Mouse (Mus musculus) intestine, postnatal 0 days (tissue): ENCODE measurements at regions not wholly inside any gene's neighbourhood (a gene's known extent, or its start where the extent isn't known, plus 50 kb on each side); places are given as distances from the start of the nearest gene placed in this dataset.

Experiments
- ATAC-seq: fragments of 200-750 bp; cut with Nextera tagmentation; 2 replicates; pipeline ENCODE4 v1.8.0; 2017; ENCODE audit warnings: mild to moderate bottlenecking, moderate TSS enrichment, moderate library complexity
- H3K27ac ChIP-seq: fragments of 300-500 bp; sonication (generic); 2 replicates; pipeline ENCODE4 v1.5.1; 2014; ENCODE audit warnings: mild to moderate bottlenecking, low read depth, low read length, moderate library complexity
- H3K27me3 ChIP-seq: fragments of 300-500 bp; sonication (generic); replicated peaks from 2 replicates; pipeline ENCODE4 v1.6.1; 2014; ENCODE audit warnings: low read length, mixed read lengths; ENCODE audit not compliant: control insufficient read depth, insufficient read depth
- H3K36me3 ChIP-seq: fragments of 300-500 bp; sonication (generic); 2 replicates; pipeline ENCODE4 v1.6.1; 2014; ENCODE audit warnings: mild to moderate bottlenecking, moderate library complexity; ENCODE audit not compliant: control insufficient read depth, insufficient read depth
- H3K4me1 ChIP-seq: fragments of 300-500 bp; sonication (generic); replicated peaks from 2 replicates; pipeline ENCODE4 v1.6.1; 2014; ENCODE audit warnings: antibody characterized with exemption, low read length, mixed read lengths; ENCODE audit not compliant: control insufficient read depth, insufficient read depth
- H3K4me2 ChIP-seq: fragments of 300-500 bp; sonication (generic); replicated peaks from 2 replicates; pipeline ENCODE4 v1.6.1; 2014; ENCODE audit warnings: low read depth, mild to moderate bottlenecking, moderate library complexity
- H3K4me3 ChIP-seq: fragments of 300-500 bp; sonication (generic); 2 replicates; pipeline ENCODE4 v1.5.1; 2014; ENCODE audit warnings: low read depth, low read length
- H3K9ac ChIP-seq: fragments of 300-500 bp; sonication (generic); 2 replicates; pipeline ENCODE4 v1.6.1; 2014; ENCODE audit warnings: mild to moderate bottlenecking, low read depth, low read length
- H3K9me3 ChIP-seq: fragments of 300-500 bp; sonication (generic); 2 replicates; pipeline ENCODE4 v1.6.1; 2016; ENCODE audit warnings: mixed run types; ENCODE audit not compliant: control insufficient read depth
- CTCF ChIP-seq: sonication (generic); IDR thresholded peaks from 2 replicates; pipeline ENCODE4 v1.5.1; 2016; ENCODE audit warnings: low read depth, mild to moderate bottlenecking, control low read depth, antibody characterized with exemption, moderate library complexity
- WGBS: fragments of 180-500 bp; shearing (Covaris S2); extraction: QIAGEN DNeasy Blood & Tissue Kit; methylation state at CpG from one replicate; pipeline ENCODE4 v1.1.7; 2014; 5-methylcytosine and 5-hydroxymethylcytosine counted together

DNA sequence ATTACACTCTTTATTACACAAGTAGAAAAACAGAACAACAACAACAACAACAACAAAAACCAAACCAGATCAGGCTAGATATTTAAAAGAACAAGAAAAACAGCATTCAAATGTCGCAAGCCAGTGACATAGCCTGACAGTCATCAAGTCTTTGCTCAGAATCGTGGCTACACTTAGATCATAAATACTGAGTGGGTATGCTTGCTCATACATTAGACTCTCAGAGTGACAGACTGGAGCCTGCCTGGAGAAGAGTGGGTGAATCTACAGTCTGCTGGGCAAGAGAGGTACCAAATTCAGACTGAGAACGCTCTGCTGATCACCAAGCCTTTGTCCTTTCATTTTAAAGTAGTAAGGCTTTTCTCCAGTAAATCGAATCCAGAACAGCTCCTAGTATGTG lies 202.4 kb upstream of the Cnr1 start:
- ATAC-seq = no peak

DNA sequence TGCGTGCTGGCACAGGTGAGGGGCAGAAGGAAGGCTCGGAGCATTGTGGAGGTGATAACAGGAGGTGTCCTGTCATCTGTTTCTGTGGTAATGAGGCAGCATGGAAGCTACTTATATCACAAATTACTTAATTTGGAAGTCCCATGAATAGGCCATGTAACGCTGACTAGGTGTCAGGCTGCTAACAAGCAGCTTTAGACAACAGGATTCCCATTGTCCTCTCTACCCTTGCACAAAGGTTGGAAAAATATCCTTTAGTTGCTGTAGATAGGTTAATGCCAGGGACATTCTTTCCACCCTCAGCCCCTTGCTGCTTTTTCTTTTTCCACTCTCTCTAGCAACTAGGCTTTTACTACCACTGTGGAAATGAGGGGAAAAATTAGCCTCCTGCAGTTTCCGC lies 192.6 kb upstream of the Cnr1 start:
- WGBS = 83% methylated on average over 4 of the region's 4 CpGs

More for the DNA sequence above, 202.4 kb upstream of the Cnr1 start:
- no peaks in the 10 kb centered on the region for H3K27me3 ChIP-seq
- H3K4me1 ChIP-seq = no peaks in the 10 kb centered on the region
- H3K9me3 ChIP-seq = no peaks in the 10 kb centered on the region
- H3K4me3 ChIP-seq = no peak overlapping the region
- H3K27ac ChIP-seq = no peak overlapping the region
- no peaks in the 10 kb centered on the region for H3K36me3 ChIP-seq
- H3K4me2 ChIP-seq = no peak overlapping the region
- TF ChIP-seq CTCF = no peak
- 88% methylated on average over 4 of the region's 4 CpGs for WGBS
- no peak overlapping the region for H3K9ac ChIP-seq

DNA sequence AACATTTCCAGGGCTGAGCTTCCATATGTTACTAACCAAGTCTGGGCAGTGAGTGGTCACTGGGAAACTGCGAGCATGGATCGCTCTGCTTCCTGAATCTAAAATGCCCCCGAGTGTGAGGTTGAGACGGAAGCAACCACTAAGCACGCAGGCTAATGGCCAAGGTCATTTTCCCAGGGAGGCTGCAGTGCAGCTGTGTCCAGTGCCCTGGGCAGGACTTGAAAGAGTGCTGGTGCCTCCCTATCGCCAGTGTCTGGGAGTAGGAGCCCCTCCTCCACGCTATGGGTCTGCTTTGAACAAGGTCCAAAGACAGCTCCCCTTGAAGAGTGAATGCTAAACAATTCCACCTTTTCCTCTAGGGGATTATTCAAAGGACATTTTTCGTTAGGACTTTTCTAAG lies 189.5 kb upstream of the Cnr1 start:
- H3K27ac ChIP-seq = no peak overlapping the region
- H3K4me2 ChIP-seq = no peak overlapping the region
- no peak overlapping the region for H3K9ac ChIP-seq
- 58% methylated on average over 8 of the region's 8 CpGs for WGBS
- no peak for TF ChIP-seq CTCF
- H3K9me3 ChIP-seq = no peaks in the 10 kb centered on the region
- no peak for ATAC-seq
- no peak overlapping the region for H3K4me3 ChIP-seq
- no peaks in the 10 kb centered on the region for H3K36me3 ChIP-seq
- H3K27me3 ChIP-seq = no peaks in the 10 kb centered on the region
- no peaks in the 10 kb centered on the region for H3K4me1 ChIP-seq

More for the DNA sequence above, 192.6 kb upstream of the Cnr1 start:
- Histone ChIP-seq H3K27ac (no peak overlapping the region), H3K9me3 (no peaks in the 10 kb centered on the region), H3K36me3 (no peaks in the 10 kb centered on the region), H3K4me3 (no peak overlapping the region), H3K9ac (no peak overlapping the region), H3K4me2 (no peak overlapping the region), H3K4me1 (no peaks in the 10 kb centered on the region), H3K27me3 (no peaks in the 10 kb centered on the region)
- no peak for TF ChIP-seq CTCF
- ATAC-seq = no peak

DNA sequence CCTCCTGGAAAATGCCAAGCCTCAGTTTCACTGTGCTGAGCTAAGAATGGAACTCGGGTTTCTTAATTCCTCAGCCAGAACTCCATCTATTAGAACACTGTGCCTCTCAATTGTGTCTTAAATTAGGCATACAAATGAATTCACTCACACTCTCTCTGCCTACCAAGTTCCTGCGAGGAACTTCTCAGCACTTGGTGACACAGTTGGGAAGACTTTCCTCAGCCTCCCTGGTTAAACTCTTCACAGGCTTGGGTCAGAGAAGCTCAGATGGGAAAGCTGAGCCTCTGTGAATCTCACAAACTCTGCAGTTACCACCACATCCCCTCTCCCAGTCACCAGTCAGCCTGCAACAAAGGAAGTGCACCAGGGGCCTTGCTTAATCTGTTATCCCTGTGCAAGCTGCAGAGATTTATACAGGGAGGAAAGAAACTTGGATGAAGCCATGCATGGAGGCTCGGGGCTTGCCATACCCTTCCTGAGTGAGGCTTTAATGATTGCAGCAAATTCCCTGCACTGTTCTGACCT lies 188.9 kb upstream of the Cnr1 start:
- ATAC-seq = no peak
- Histone ChIP-seq H3K4me3 (no peak overlapping the region), H3K9me3 (no peaks in the 10 kb centered on the region), H3K4me1 (no peaks in the 10 kb centered on the region), H3K4me2 (no peak overlapping the region), H3K36me3 (no peaks in the 10 kb centered on the region), H3K27ac (no peak overlapping the region), H3K9ac (no peak overlapping the region), H3K27me3 (no peaks in the 10 kb centered on the region)
- TF ChIP-seq CTCF = no peak
- 66% methylated on average over 3 of the region's 3 CpGs for WGBS

DNA sequence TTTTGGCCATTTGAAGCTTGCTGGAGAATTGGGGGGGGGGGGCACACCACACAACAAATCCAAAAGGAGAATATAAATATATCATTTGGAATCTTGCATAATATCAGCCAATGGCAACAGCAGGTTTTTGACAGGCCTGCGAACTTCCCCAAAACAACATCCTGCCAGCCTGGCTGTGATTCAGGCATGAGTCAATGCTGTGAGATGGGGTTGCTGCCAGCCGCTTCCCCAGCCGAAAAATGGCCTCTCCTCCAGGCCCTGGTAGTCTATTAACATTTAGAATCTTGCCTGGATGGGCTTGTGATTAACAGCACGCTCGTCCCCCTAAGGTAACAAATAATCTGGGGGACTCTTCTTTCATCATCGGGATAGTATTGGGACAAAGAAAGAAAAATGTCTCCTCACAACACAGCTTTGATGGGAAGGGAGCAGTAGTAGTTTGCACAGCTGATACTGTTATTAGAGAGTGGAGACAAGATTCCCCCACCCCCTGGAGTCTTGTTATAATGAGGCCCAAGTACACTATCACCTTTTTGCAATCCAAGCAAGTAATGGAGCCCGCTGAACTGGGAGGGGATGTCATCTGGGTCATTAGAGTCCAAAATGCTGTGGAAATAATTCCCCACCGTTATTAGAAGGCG lies 188.2 kb upstream of the Cnr1 start:
- H3K27me3 ChIP-seq = no peaks in the 10 kb centered on the region
- 88% methylated on average over 9 of the region's 9 CpGs for WGBS
- H3K4me2 ChIP-seq = no peak overlapping the region
- H3K9me3 ChIP-seq = no peaks in the 10 kb centered on the region
- no peaks in the 10 kb centered on the region for H3K36me3 ChIP-seq
- H3K27ac ChIP-seq = no peak overlapping the region
- H3K4me1 ChIP-seq = no peaks in the 10 kb centered on the region
- TF ChIP-seq CTCF = no peak
- H3K9ac ChIP-seq = no peak overlapping the region
- no peak for ATAC-seq
- no peak overlapping the region for H3K4me3 ChIP-seq

DNA sequence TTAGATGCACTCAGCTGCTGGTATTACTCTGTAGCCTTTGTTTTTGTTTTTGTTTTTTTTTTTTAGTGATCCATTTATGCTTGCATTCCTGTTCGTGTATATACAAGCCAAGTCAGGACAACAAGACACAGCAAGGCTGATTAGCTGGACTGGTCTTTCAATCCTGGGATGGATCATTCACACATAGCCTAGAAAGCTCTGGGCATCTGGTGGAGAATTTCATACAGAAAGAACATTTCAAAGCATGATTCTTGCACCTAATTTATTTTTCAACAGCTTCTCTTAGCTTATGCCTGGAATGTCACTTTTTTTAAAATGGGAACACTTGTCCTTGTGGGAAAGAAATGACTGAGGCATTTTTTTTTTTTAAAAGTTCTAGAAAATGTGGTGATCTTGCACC lies 187.1 kb upstream of the Cnr1 start:
- 74% methylated on average over 1 of the region's 1 CpGs for WGBS
- H3K27me3 ChIP-seq = no peaks in the 10 kb centered on the region
- no peak overlapping the region for H3K9ac ChIP-seq
- no peak for ATAC-seq
- no peak for TF ChIP-seq CTCF
- no peak overlapping the region for H3K4me3 ChIP-seq
- H3K36me3 ChIP-seq = no peaks in the 10 kb centered on the region
- no peaks in the 10 kb centered on the region for H3K9me3 ChIP-seq
- H3K27ac ChIP-seq = no peak overlapping the region
- no peaks in the 10 kb centered on the region for H3K4me1 ChIP-seq
- H3K4me2 ChIP-seq = no peak overlapping the region
